Mouse (Mus musculus): ENCODE measurements around the gene Ttc7b.

DNA sequence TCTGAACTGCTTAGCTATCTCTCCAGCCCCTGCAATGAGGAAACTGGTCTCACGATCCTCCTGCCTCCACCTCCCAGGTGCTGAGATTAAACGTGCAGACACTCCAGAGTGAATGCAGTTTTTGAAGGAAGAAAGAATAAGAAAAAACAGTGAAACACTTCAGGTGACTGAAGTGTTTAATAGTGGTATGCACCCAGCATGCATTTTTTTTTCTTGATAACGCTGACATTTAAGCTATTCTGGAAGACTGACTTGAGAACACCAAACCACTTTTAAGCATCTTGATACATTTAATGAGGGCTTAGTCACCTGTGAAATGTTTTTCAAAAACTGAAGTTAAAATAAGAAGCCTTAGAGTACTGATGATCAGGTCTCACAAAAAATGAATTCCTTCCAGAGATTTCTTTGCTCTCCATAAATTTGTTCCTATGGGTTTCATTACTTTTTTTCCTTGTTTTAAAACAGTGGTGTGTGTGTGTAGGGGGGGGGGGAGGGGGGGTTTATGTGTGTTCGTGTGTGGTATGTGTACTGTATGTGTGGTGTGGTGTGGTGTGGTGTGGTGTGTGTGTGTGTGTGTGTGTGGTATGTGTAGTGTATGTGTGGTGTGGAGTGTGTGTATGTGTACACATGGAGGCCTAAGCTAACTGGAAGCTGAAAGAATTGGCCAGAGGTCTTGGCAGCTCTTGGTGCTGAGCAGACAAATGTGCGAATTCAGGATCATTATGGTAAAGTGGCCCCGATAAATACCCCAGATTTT lies 23.0 kb upstream of the Ttc7b start:
- TF ChIP-seq POLR2A (IDR thresholded peaks at IDR 0.05; ENCODE audit: insufficient read length, low read depth), result no peak
- TF ChIP-seq MAX (IDR thresholded peaks at IDR 0.05; ENCODE audit: low read depth), result no peak
- no peak for TF ChIP-seq CEBPB (IDR thresholded peaks at IDR 0.05; ENCODE audit: insufficient read depth, poor library complexity, severe bottlenecking)
- no peak for TF ChIP-seq MYOG (IDR thresholded peaks at IDR 0.05; ENCODE audit: control insufficient read depth in 1 of 3, insufficient read depth in 1 of 3, insufficient read length in 2 of 3, low read depth in 2 of 3)
- no peak for TF ChIP-seq USF1 (IDR thresholded peaks at IDR 0.05; ENCODE audit: low read depth)
- no peak for TF ChIP-seq E2F4 (IDR thresholded peaks at IDR 0.05; ENCODE audit: insufficient read depth)
